Mouse (Mus musculus) CH12.LX (cell line): ENCODE data around the gene Foxo1. TPM values are rescaled to one million over a fixed set of nuclear protein-coding genes. Genes with fewer than 3 reads are reported as not detected.

Experiments used
- DNase-seq: peaks from one replicate; pipeline ENCODE4 v3.0.0-alpha.2; 2013; ENCODE audit errors: extremely low read depth
- H3K27ac ChIP-seq: 2 replicates; pipeline ENCODE4 v1.5.1; 2012; ENCODE audit warnings: low read depth, mild to moderate bottlenecking, control low read depth, moderate library complexity; ENCODE audit not compliant: insufficient read depth
- H3K27me3 ChIP-seq: replicated peaks from 2 replicates; pipeline ENCODE3; 2012; ENCODE audit warnings: inconsistent platforms
- H3K36me3 ChIP-seq, 2 experiments: replicated peaks in 1 of 2; 2 replicates each; pipeline versions ENCODE3 to v1.6.1; 2012; ENCODE audit warnings: inconsistent platforms in 1 of 2, low read length in 1 of 2, mild to moderate bottlenecking in 1 of 2, mixed read lengths in 1 of 2, moderate library complexity in 1 of 2; ENCODE audit not compliant: control insufficient read depth in 1 of 2, insufficient read depth in 1 of 2
- H3K4me1 ChIP-seq, 2 experiments: 2 replicates each; pipeline ENCODE4 v1.6.1; 2012; ENCODE audit warnings: inconsistent platforms in 1 of 2, moderate library complexity in 1 of 2; ENCODE audit not compliant: insufficient read depth in 2 of 2, control insufficient read depth in 1 of 2
- H3K4me2 ChIP-seq: 2 replicates; pipeline ENCODE4 v1.6.1; 2012; ENCODE audit warnings: low read depth, mild to moderate bottlenecking, control low read depth; ENCODE audit not compliant: poor library complexity, insufficient read depth, severe bottlenecking
- H3K4me3 ChIP-seq, 3 experiments: fragments of 150-350 bp in 1 of 3; sonication (generic) in 1 of 3; replicated peaks in 1 of 3; 2 replicates each; pipeline versions ENCODE3 to v1.5.1; 2011 to 2012; ENCODE audit warnings: low read depth in 2 of 3, low read length in 2 of 3, mild to moderate bottlenecking in 2 of 3, moderate library complexity in 2 of 3, control low read depth in 1 of 3, improper control_type of control experiment in 1 of 3, inconsistent platforms in 1 of 3, mixed read lengths in 1 of 3; ENCODE audit not compliant: poor library complexity in 1 of 3
- H3K79me2 ChIP-seq: replicated peaks from 2 replicates; pipeline ENCODE4 v1.6.1; 2012; ENCODE audit warnings: mild to moderate bottlenecking, moderate library complexity; ENCODE audit not compliant: control insufficient read depth, poor library complexity, insufficient read depth, severe bottlenecking; ENCODE audit errors: extremely low read depth
- H3K9ac ChIP-seq: 2 replicates; pipeline ENCODE4 v1.6.1; 2012; ENCODE audit warnings: low read depth, mild to moderate bottlenecking, control low read depth, moderate library complexity; ENCODE audit not compliant: insufficient read depth
- H3K9me3 ChIP-seq: replicated peaks from 2 replicates; pipeline ENCODE3; 2012; ENCODE audit warnings: low read length, inconsistent platforms, mixed read lengths
- BHLHE40 ChIP-seq: IDR thresholded peaks from 2 replicates; pipeline ENCODE4 v1.6.1; 2011; ENCODE audit warnings: mild to moderate bottlenecking, low read depth, low read length, improper control_type of control experiment
- CHD1 ChIP-seq: IDR thresholded peaks from 2 replicates; pipeline ENCODE4 v1.6.1; 2012; ENCODE audit warnings: low read depth, low read length, improper control_type of control experiment, inconsistent platforms
- CHD2 ChIP-seq: IDR thresholded peaks from 2 replicates; pipeline ENCODE4 v1.6.1; 2011; ENCODE audit warnings: low read length, improper control_type of control experiment
- CTCF ChIP-seq, 2 experiments: IDR thresholded peaks in 1 of 2; conservative IDR thresholded peaks in 1 of 2; 2 replicates each; pipeline ENCODE4 v1.5.1; 2011 to 2012; ENCODE audit warnings: low read depth in 2 of 2, low read length in 2 of 2, improper control_type of control experiment in 1 of 2, inconsistent platforms in 1 of 2, mild to moderate bottlenecking in 1 of 2, moderate library complexity in 1 of 2
- E2F4 ChIP-seq: IDR thresholded peaks from 2 replicates; pipeline ENCODE4 v1.6.1; 2011; ENCODE audit warnings: low read depth, low read length, improper control_type of control experiment; ENCODE audit not compliant: insufficient replicate concordance
- ELF1 ChIP-seq: IDR thresholded peaks from 2 replicates; pipeline ENCODE4 v1.6.1; 2014; ENCODE audit warnings: low read depth, mild to moderate bottlenecking, inconsistent platforms, low read length, improper control_type of control experiment
- EP300 ChIP-seq: IDR thresholded peaks from 2 replicates; pipeline ENCODE4 v1.6.1; 2011; ENCODE audit warnings: low read length, improper control_type of control experiment
- ETS1 ChIP-seq: conservative IDR thresholded peaks from 2 replicates; pipeline ENCODE4 v1.6.1; 2012; ENCODE audit warnings: low read depth, mild to moderate bottlenecking, inconsistent platforms, low read length, improper control_type of control experiment, moderate library complexity
- HCFC1 ChIP-seq: IDR thresholded peaks from 2 replicates; pipeline ENCODE4 v1.6.1; 2012; ENCODE audit warnings: low read depth, mild to moderate bottlenecking, inconsistent platforms, low read length, improper control_type of control experiment
- JUND ChIP-seq: conservative IDR thresholded peaks from 2 replicates; pipeline ENCODE4 v1.6.1; 2011; ENCODE audit warnings: low read depth, low read length, improper control_type of control experiment
- KAT2A ChIP-seq: IDR thresholded peaks from 2 replicates; pipeline ENCODE4 v1.6.1; 2012; ENCODE audit warnings: low read length, improper control_type of control experiment, inconsistent platforms; ENCODE audit not compliant: insufficient replicate concordance
- MAZ ChIP-seq: IDR thresholded peaks from 2 replicates; pipeline ENCODE4 v1.6.1; 2012; ENCODE audit warnings: low read depth, mild to moderate bottlenecking, inconsistent platforms, low read length, improper control_type of control experiment, moderate library complexity
- MYC ChIP-seq: IDR thresholded peaks from 2 replicates; pipeline ENCODE4 v1.6.1; 2011; ENCODE audit warnings: low read depth, mild to moderate bottlenecking, improper control_type of control experiment, low read length
- NELFE ChIP-seq: IDR thresholded peaks from 2 replicates; pipeline ENCODE4 v1.6.1; 2011; ENCODE audit warnings: low read depth, low read length, improper control_type of control experiment
- NRF1 ChIP-seq: IDR thresholded peaks from 2 replicates; pipeline ENCODE4 v1.6.1; 2014; ENCODE audit warnings: low read depth, mild to moderate bottlenecking, inconsistent platforms, low read length, improper control_type of control experiment, moderate library complexity
- PAX5 ChIP-seq: IDR thresholded peaks from 2 replicates; pipeline ENCODE4 v1.6.1; 2012; ENCODE audit warnings: low read length, inconsistent platforms, mixed read lengths
- POLR2A ChIP-seq: IDR thresholded peaks from 2 replicates; pipeline ENCODE4 v1.6.1; 2011; ENCODE audit warnings: low read depth, mild to moderate bottlenecking, improper control_type of control experiment, low read length
- RCOR1 ChIP-seq: conservative IDR thresholded peaks from 2 replicates; pipeline ENCODE4 v1.6.1; 2012; ENCODE audit warnings: low read depth, mild to moderate bottlenecking, inconsistent platforms, low read length, improper control_type of control experiment
- SIN3A ChIP-seq: IDR thresholded peaks from 2 replicates; pipeline ENCODE4 v1.6.1; 2012; ENCODE audit warnings: low read length, improper control_type of control experiment, inconsistent platforms
- SMC3 ChIP-seq: IDR thresholded peaks from 2 replicates; pipeline ENCODE4 v1.6.1; 2011; ENCODE audit warnings: low read depth, low read length, improper control_type of control experiment
- TBP ChIP-seq: conservative IDR thresholded peaks from 2 replicates; pipeline ENCODE4 v1.6.1; 2011; ENCODE audit warnings: low read depth, low read length, improper control_type of control experiment
- TCF12 ChIP-seq: IDR thresholded peaks from 2 replicates; pipeline ENCODE4 v1.6.1; 2014; ENCODE audit warnings: low read depth, mild to moderate bottlenecking, inconsistent platforms, low read length, improper control_type of control experiment
- UBTF ChIP-seq: IDR thresholded peaks from 2 replicates; pipeline ENCODE4 v1.6.1; 2012; ENCODE audit warnings: low read depth, mild to moderate bottlenecking, inconsistent platforms, low read length, improper control_type of control experiment, moderate library complexity
- USF2 ChIP-seq: conservative IDR thresholded peaks from 2 replicates; pipeline ENCODE4 v1.6.1; 2011; ENCODE audit warnings: low read depth, low read length, improper control_type of control experiment
- ZC3H11A ChIP-seq: IDR thresholded peaks from 2 replicates; pipeline ENCODE4 v1.6.1; 2012; ENCODE audit warnings: low read depth, mild to moderate bottlenecking, inconsistent platforms, low read length, improper control_type of control experiment
- ZKSCAN1 ChIP-seq: IDR thresholded peaks from 2 replicates; pipeline ENCODE4 v1.6.1; 2012; ENCODE audit warnings: low read depth, inconsistent platforms, low read length, improper control_type of control experiment, borderline replicate concordance
- ZMIZ1 ChIP-seq: IDR thresholded peaks from 2 replicates; pipeline ENCODE4 v1.6.1; 2012; ENCODE audit warnings: low read depth, mild to moderate bottlenecking, inconsistent platforms, low read length, improper control_type of control experiment
- ZNF384 ChIP-seq: IDR thresholded peaks from 2 replicates; pipeline ENCODE4 v1.6.1; 2012; ENCODE audit warnings: low read depth, low read length, improper control_type of control experiment, inconsistent platforms
- dilution Hi-C: fragments of 300-500 bp; cut with MboI; formaldehyde crosslinking; loops from 2 replicates; pipeline ENCODE4 v1.14.3; 2020; ENCODE audit warnings: low sequenced_read_pairs; ENCODE audit not compliant: extremely low pct_unique_long_range_greater_than_20kb, extremely low pct_ligation_motif_present
- in situ Hi-C: fragments of 300-500 bp; cut with MboI; formaldehyde crosslinking; loops from 3 replicates; pipeline ENCODE4 v1.14.3; 2019; ENCODE audit warnings: low sequenced_read_pairs, low pct_ligation_motif_present, low pct_unique_long_range_greater_than_20kb, mixed read lengths
- polyA plus RNA-seq: library from polyadenylated mRNA; unstranded; fragments of >175 nt; gene quantifications from 2 replicates; pipeline ENCODE4 v1.2.1, GENCODE M21; 2012; ENCODE audit warnings: low read depth; ENCODE audit not compliant: insufficient read length
- total RNA-seq, 2 experiments: library from RNA; depleted of rRNA; stranded (reverse); fragments of 300-350 nt in 1 of 2; fragments of >200 nt in 1 of 2; gene quantifications; 2 replicates each; pipeline ENCODE4 v1.2.3; 2012 to 2014

The Foxo1 gene
- total and polyA plus RNA-seq, 3 experiments = 0.79 to 6.9 (median 1.2) TPM

DNA sequence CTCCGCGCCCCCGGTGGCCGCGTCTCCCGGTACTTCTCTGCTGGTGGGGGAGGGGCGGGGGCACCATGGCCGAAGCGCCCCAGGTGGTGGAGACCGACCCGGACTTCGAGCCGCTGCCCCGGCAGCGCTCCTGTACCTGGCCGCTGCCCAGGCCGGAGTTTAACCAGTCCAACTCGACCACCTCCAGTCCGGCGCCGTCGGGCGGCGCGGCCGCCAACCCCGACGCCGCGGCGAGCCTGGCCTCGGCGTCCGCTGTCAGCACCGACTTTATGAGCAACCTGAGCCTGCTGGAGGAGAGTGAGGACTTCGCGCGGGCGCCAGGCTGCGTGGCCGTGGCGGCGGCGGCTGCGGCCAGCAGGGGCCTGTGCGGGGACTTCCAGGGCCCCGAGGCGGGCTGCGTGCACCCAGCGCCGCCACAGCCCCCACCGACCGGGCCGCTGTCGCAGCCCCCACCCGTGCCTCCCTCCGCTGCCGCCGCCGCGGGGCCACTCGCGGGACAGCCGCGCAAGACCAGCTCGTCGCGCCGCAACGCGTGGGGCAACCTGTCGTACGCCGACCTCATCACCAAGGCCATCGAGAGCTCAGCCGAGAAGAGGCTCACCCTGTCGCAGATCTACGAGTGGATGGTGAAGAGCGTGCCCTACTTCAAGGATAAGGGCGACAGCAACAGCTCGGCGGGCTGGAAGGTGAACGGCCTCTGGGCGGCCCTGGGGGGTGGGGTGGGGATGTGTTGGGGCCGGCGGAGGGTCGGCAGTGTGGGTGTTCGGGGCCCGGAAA lies 789 bp downstream of the Foxo1 start:
- Histone ChIP-seq H3K79me2 (peaks cover 39% of the 10 kb centered on the region), H3K27ac (peak overlapping the region; percentile 26), H3K9ac (peak overlapping the region; percentile 23), H3K4me2 (peak overlapping the region; percentile 83), H3K27me3 (peaks cover 9% of the 10 kb centered on the region), H3K4me3 (peak overlapping the region; percentile 83 to 90 (median 89)), H3K36me3 (peaks cover 0 to 5% of the 10 kb centered on the region in 2 experiments), H3K4me1 (peaks cover 2 to 36% of the 10 kb centered on the region in 2 experiments; a peak in 3 of 4 replicates), H3K9me3 (no peaks in the 10 kb centered on the region)
- peak; percentile 43 for DNase-seq
- TF ChIP-seq UBTF = 0 out of 2 replicates have a peak, but pooled peaks have one; percentile 73
- 0 out of 2 replicates have a peak, but pooled peaks have one; percentile 13 for TF ChIP-seq NRF1
- TF ChIP-seq EP300 = no peak
- dilution Hi-C loops = no loop called here
- in situ Hi-C loops = loop anchor here (10.0 to 25.0 kb wide), 3 partner anchors 176 to 1193 kb away; partner anchors contain the start of genes Nhlrc3 and Proser1

DNA sequence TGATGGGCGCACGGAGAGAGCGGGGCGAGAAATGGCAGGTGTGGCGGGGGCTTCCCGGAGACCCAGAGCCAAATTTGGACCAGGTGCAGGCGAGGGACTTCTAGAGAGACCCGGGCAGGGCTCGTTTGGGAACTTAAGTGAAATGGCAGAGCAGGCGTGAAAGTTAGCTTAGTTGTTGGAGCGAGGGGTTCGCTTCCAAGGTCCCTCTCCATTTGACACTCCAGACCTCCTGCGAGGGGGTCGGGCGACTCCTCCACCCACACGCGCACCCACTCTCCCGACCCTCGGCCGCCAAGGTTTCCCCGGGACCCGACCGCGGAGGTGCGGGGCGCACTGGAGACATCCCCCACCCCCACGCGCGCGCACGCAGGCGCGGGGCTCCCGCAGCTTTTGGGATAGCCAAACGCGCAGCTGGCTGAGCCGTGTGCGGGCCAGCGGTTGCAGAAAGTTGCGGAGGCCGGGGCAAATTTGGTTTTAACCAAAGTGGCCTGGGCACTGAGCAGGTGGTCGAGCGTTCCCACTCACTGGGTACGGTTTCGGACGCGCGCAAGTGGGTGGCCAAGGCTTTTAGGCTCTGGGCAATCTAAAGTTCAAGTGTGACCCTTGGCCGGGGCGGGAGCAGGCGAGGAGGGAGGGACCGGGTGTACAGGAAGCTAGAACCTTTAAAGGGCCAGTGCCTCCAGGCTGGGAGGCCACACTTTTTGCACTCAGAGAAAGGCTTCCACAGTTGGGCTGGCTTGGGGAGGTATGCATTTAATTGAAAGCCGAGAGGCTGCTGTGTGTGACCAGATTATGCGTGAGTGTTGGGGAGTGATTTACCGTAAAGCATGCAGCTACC lies 1.6 kb downstream of the Foxo1 start:
- dilution Hi-C loops = no loop called here
- peaks cover 0 to 12% of the 10 kb centered on the region in 2 experiments for H3K36me3 ChIP-seq
- peak overlapping the region; percentile 27 for H3K27ac ChIP-seq
- H3K9ac ChIP-seq = peak overlapping the region; percentile 23
- peak; percentile 70 for DNase-seq
- H3K9me3 ChIP-seq = no peaks in the 10 kb centered on the region
- H3K79me2 ChIP-seq = peaks cover 47% of the 10 kb centered on the region
- peaks cover 6 to 42% of the 10 kb centered on the region in 2 experiments; a peak in 3 of 4 replicates for H3K4me1 ChIP-seq
- in situ Hi-C loops = loop anchor here (10.0 to 25.0 kb wide), 3 partner anchors 175 to 1193 kb away; partner anchors contain the start of genes Nhlrc3 and Proser1
- H3K4me3 ChIP-seq = peak overlapping the region; percentile 83 to 90 (median 89)
- peaks cover 9% of the 10 kb centered on the region for H3K27me3 ChIP-seq
- H3K4me2 ChIP-seq = peak overlapping the region; percentile 83
- TF ChIP-seq KAT2A (no peak), SMC3 (no peak), EP300 (no peak), SIN3A (peak; percentile 63), ELF1 (peak; percentile 65), POLR2A (peak; percentile 46; the same call in 1 of the 2 replicates), BHLHE40 (no peak), ZMIZ1 (no peak), CTCF (conservative IDR thresholded peaks at IDR 0.05 in 1 of 2, IDR thresholded peaks at IDR 0.05 in 1 of 2; ENCODE audit: low read depth in 2 of 2, low read length in 2 of 2) (no peak), TCF12 (0 out of 2 replicates have a peak, but pooled peaks have one; percentile 29), HCFC1 (peak; percentile 54), ZKSCAN1 (no peak), ZNF384 (no peak), MYC (0 out of 2 replicates have a peak, but pooled peaks have one; percentile 33), JUND (no peak), CHD2 (no peak), ETS1 (peak; percentile 20; the same call in 1 of the 2 replicates), NRF1 (peak; percentile 71), NELFE (0 out of 2 replicates have a peak, but pooled peaks have one; percentile 25), RCOR1 (no peak), E2F4 (no peak), MAZ (0 out of 2 replicates have a peak, but pooled peaks have one; percentile 55), PAX5 (no peak), TBP (no peak), USF2 (no peak), ZC3H11A (no peak), CHD1 (no peak)
